Mouse (Mus musculus) liver, postnatal 0 days (tissue): ENCODE results near the gene Mrpl52. TPM values are rescaled to one million over a fixed set of nuclear protein-coding genes. Genes with fewer than 3 reads are reported as not detected.

Source experiments
- ATAC-seq: fragments of 200-750 bp; cut with Nextera tagmentation; 2 replicates; pipeline ENCODE4 v1.8.0; 2017; ENCODE audit warnings: mild to moderate bottlenecking, moderate library complexity
- DNase-seq: peaks from one replicate; pipeline ENCODE4 v3.0.0-alpha.2; 2016
- H3K27ac ChIP-seq: fragments of 300-500 bp; sonication (generic); 2 replicates; pipeline ENCODE4 v1.5.1; 2014; ENCODE audit warnings: antibody characterized with exemption, moderate library complexity, mild to moderate bottlenecking, low read depth
- H3K27me3 ChIP-seq: fragments of 300-500 bp; sonication (generic); 2 replicates; pipeline ENCODE4 v1.6.1; 2014; ENCODE audit warnings: low read length, control low read depth, mixed read lengths; ENCODE audit not compliant: insufficient read depth
- H3K36me3 ChIP-seq: fragments of 300-500 bp; sonication (generic); replicated peaks from 2 replicates; pipeline ENCODE4 v1.6.1; 2014; ENCODE audit warnings: mild to moderate bottlenecking, control low read depth, low read length, moderate library complexity, mixed read lengths; ENCODE audit not compliant: insufficient read depth
- H3K4me1 ChIP-seq: fragments of 300-500 bp; sonication (generic); 2 replicates; pipeline ENCODE4 v1.6.1; 2014; ENCODE audit warnings: antibody characterized with exemption, mild to moderate bottlenecking, control low read depth; ENCODE audit not compliant: insufficient read depth
- H3K4me2 ChIP-seq: fragments of 300-500 bp; sonication (generic); 2 replicates; pipeline ENCODE4 v1.6.1; 2014; ENCODE audit warnings: low read depth, mild to moderate bottlenecking, low read length, moderate library complexity, mixed read lengths
- H3K4me3 ChIP-seq: fragments of 300-500 bp; sonication (generic); 2 replicates; pipeline ENCODE4 v1.5.1; 2014; ENCODE audit warnings: low read depth, low read length
- H3K9ac ChIP-seq: fragments of 300-500 bp; sonication (generic); replicated peaks from 2 replicates; pipeline ENCODE4 v1.6.1; 2014; ENCODE audit warnings: mild to moderate bottlenecking, moderate library complexity
- H3K9me3 ChIP-seq: fragments of 300-500 bp; sonication (generic); 2 replicates; pipeline ENCODE4 v1.6.1; 2016; ENCODE audit warnings: mild to moderate bottlenecking, control low read depth, low read length, mixed read lengths
- CTCF ChIP-seq: sonication (generic); IDR thresholded peaks from 2 replicates; pipeline ENCODE4 v1.5.1; 2016; ENCODE audit warnings: antibody characterized with exemption, low read depth
- EP300 ChIP-seq: IDR thresholded peaks from 2 replicates; pipeline ENCODE4 v1.6.1; 2016; ENCODE audit warnings: antibody characterized with exemption, low read depth, mild to moderate bottlenecking
- WGBS: fragments of 180-500 bp; shearing (Covaris S2); extraction: QIAGEN DNeasy Blood & Tissue Kit; methylation state at CpG from one replicate; pipeline ENCODE4 v1.1.7; 2014; ENCODE audit not compliant: insufficient replicate concordance; 5-methylcytosine and 5-hydroxymethylcytosine counted together
- polyA plus RNA-seq: library from polyadenylated mRNA; unstranded; fragments of >200 nt; fragmentation: Nextera tagmentation; extraction: Ambion mirVana; gene quantifications from 2 replicates; pipeline ENCODE4 v1.2.1, GENCODE M21; 2015

The Mrpl52 gene
- polyA plus RNA-seq, 1 experiment from 2014 or later: 261 TPM

DNA sequence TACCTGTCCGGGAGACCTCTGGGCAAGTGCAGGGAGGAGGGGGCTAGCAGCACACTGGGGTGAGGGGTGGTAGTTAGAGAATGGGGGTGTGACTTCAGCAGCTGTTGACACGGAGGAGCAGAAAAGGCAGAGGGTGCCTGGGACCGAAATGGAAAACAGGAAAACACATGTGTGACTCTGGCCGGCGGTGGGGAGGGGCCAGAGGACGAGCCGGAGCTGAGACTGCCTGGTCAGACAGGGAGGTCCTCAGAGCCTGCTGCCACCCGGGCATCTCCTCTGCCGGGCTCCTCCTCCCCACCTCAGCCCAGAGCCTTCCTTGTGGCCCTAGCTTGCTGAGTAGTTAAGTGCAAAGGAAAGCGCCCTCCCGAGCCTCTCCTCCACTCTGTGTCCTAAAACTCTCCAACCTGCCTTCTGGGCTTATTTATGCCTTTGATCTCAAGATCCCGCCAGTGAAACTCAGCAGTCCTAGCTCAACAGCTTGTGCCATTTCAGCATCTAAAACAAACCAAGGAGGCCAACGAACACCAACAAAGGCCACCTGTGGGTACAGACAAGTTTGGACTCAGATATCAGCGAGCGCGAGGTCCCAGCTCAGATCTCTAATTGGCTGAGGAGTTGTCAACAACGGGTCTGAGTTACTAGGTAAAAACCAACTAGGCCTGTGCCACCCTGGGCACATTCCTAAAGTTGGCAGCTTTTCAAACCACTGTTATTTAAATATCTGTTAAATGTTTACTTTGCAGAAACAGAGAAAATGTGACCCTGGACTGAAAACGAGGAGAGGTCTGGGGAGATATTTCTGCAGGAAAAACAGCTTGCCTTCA is 12.6 kb upstream of the Mrpl52 start:
- H3K9ac ChIP-seq: peak overlapping the region; percentile 26; the same call in 1 of the 2 replicates
- WGBS: 20% methylated on average over 18 of the region's 18 CpGs
- H3K4me3 ChIP-seq: peak overlapping the region; percentile 29
- no peaks in the 10 kb centered on the region for H3K9me3 ChIP-seq
- H3K4me1 ChIP-seq: peaks cover 42% of the 10 kb centered on the region
- H3K27ac ChIP-seq: peak overlapping the region; percentile 17; the same call in 1 of the 2 replicates
- ATAC-seq (peak; percentile 32; the same call in 1 of the 2 replicates), DNase-seq (no peak)
- H3K36me3 ChIP-seq: no peaks in the 10 kb centered on the region
- H3K27me3 ChIP-seq: no peaks in the 10 kb centered on the region
- TF ChIP-seq CTCF: no peak
- no peak for TF ChIP-seq EP300
- H3K4me2 ChIP-seq: peak overlapping the region; percentile 66

DNA sequence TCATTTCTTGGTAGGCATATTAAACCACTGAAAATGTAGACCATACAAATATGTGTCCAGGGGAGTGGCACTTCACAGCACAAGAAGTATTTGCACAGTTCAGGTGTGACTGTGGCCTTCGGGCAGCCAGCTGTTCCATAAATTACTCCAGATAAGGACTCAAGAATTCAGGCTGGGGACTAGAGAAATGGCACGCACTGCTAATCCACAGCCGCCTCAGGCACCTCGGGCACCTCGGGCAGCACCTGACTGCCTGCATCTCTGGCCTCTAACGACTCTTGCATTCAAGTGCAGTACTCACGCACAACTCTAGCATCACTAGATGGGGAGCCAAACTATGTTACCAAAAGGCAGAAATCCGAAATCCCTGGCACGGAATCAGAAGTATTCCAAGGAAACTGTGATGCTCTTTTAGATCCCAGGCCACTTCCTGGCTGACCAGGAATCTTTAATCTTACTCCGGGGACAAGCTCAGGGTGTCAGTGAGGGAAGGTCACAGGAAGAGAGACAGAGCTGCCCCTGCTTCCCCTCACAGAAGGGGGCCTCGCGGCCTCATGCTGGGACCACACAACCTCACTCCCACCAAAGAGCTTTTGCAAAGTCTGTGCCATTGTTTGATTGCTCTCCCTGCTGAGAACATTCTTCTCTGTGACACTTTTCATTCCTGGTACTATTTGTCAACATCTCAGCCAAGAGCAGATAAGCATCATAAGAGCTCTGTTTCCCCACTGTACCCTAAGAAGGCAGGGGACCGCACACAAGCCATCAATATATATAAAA is 11.3 kb upstream of the Mrpl52 start:
- Histone ChIP-seq H3K4me2 (no peak overlapping the region), H3K4me3 (no peak overlapping the region), H3K27ac (no peak overlapping the region), H3K9ac (no peak overlapping the region), H3K36me3 (no peaks in the 10 kb centered on the region), H3K4me1 (peaks cover 32% of the 10 kb centered on the region), H3K27me3 (no peaks in the 10 kb centered on the region), H3K9me3 (no peaks in the 10 kb centered on the region)
- WGBS: 40% methylated on average over 13 of the region's 13 CpGs
- TF ChIP-seq CTCF: no peak
- TF ChIP-seq EP300: no peak
- DNase-seq (no peak), ATAC-seq (no peak)

DNA sequence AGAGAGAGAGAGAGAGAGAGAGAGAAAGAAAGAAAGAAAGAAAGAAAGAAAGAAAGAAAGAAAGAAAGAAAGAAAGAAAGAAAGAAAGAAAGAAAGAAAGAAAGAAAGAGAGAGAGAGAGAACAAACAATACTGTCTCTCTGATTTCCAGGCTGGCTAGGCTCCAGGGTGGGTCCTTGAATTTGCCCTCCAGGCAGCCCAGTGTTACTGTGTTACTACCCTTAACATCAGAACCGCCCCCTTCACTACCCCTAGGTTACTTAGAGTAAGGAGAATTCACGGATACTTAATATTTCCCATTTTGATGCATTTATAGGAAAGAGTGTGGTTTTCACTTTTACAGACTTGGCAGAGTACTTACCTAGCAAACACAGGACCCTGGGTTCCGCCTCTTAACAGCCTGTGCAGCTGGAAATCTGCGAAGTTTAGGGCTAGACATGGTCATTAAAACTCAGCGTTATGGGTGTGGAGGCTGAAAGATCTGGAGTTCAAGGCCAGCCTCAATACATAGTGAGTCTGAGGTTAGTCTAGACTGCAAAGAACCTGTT is 10.4 kb upstream of the Mrpl52 start:
- no peak overlapping the region for H3K4me2 ChIP-seq
- H3K4me3 ChIP-seq: no peak overlapping the region
- DNase-seq (no peak), ATAC-seq (no peak)
- no peaks in the 10 kb centered on the region for H3K27me3 ChIP-seq
- no peak for TF ChIP-seq EP300
- TF ChIP-seq CTCF: no peak
- no peaks in the 10 kb centered on the region for H3K9me3 ChIP-seq
- 60% methylated on average over 5 of the region's 5 CpGs for WGBS
- H3K27ac ChIP-seq: no peak overlapping the region
- no peak overlapping the region for H3K9ac ChIP-seq
- H3K36me3 ChIP-seq: no peaks in the 10 kb centered on the region
- peaks cover 25% of the 10 kb centered on the region for H3K4me1 ChIP-seq

DNA sequence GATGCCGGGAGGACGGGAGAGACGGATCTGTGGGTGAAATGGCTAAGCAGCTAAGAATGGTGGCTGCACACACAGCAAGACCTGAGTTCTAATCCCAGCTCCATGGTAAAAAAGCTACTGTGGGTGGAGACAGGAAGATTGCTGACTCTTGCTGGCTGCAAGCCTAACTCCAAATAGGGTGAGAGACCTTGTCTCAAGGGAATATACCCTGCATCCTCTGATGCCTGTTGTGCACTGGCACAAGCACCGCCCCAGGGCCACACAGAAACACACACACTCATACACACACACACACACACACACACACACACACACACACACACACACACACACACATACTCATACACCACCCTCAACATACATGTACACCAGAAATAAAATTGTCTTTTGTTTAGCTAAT is 9.9 kb upstream of the Mrpl52 start:
- ATAC-seq (no peak), DNase-seq (no peak)
- TF ChIP-seq EP300 (no peak), CTCF (no peak)
- no peak overlapping the region; the same call in 1 of the 2 replicates for H3K9ac ChIP-seq
- no peaks in the 10 kb centered on the region for H3K9me3 ChIP-seq
- peak overlapping the region; percentile 76 for H3K4me2 ChIP-seq
- no peaks in the 10 kb centered on the region for H3K36me3 ChIP-seq
- H3K27me3 ChIP-seq: no peaks in the 10 kb centered on the region
- 75% methylated on average over 4 of the region's 4 CpGs for whole genome bisulfite sequencing
- peak overlapping the region; percentile 20 for H3K4me3 ChIP-seq
- H3K27ac ChIP-seq: no peak overlapping the region
- peaks cover 25% of the 10 kb centered on the region for H3K4me1 ChIP-seq

DNA sequence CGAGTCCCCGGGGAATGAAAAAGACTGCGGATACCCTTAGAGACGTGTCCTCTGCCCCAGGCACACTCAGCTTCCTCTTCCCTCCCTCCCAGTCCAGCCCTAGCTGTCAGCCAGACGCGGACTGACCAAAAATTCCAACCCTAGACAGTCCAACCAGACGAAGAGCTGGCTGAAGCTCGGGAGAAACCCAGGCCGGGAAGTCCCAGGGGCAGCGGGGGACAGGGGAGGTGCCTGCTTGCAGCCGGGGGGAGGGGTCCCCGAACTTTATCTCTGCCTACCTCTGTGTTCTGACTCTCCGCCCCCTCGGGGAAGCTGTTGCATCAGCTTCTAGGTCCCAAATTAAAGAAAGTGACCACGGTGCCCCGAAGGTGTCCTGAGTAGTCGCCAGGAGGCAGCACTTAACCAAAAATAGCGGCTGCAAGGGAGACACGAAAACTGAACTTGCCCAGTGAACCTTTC is 9.1 kb upstream of the Mrpl52 start, which contains the start of gene Slc7a7:
Slc7a7 (minus strand) TSS at position 158 of the 459 bp plus-strand sequence.
- 11% methylated on average over 19 of the region's 19 CpGs for WGBS
- Histone ChIP-seq H3K9me3 (no peaks in the 10 kb centered on the region), H3K4me1 (peaks cover 25% of the 10 kb centered on the region), H3K36me3 (no peaks in the 10 kb centered on the region), H3K27ac (peak within 1 kb of the TSS; percentile 53), H3K27me3 (no peaks in the 10 kb centered on the region), H3K9ac (peak within 1 kb of the TSS; percentile 45), H3K4me2 (peak within 1 kb of the TSS; percentile 76), H3K4me3 (peak within 1 kb of the TSS; percentile 20)
- TF ChIP-seq CTCF (peak; percentile 71), EP300 (no peak)
- DNase-seq (peak; percentile 73), ATAC-seq (peak; percentile 73)

DNA sequence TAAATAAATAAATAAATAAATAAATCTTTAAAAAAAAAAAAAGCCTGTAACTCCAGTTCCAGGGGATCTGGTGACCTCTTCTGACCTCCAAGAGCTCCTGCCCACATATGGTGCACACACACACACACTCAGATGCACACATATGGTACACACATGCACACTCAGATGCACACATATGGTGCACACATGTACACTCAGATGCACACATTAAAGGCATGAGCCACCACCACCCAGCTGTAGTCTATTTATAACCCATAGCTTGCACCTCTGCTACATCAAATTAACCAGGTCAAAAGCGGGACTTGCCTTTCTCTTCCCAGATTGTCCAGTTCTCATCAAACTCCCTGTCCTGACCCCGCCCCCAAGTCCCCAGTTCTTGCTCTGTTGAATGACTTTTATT is 5.7 kb upstream of the Mrpl52 start:
- DNase-seq (no peak), ATAC-seq (no peak)
- TF ChIP-seq EP300 (no peak), CTCF (no peak)
- Histone ChIP-seq H3K4me3 (no peak overlapping the region), H3K9me3 (no peaks in the 10 kb centered on the region), H3K4me1 (peaks cover 33% of the 10 kb centered on the region), H3K4me2 (no peak overlapping the region), H3K36me3 (no peaks in the 10 kb centered on the region), H3K27me3 (no peaks in the 10 kb centered on the region), H3K9ac (no peak overlapping the region), H3K27ac (no peak overlapping the region)
- WGBS: 77% methylated on average over 2 of the region's 2 CpGs
